Mouse (Mus musculus): Measurements from ENCODE around the gene Zzz3. TPM values are rescaled to one million over a fixed set of nuclear protein-coding genes. Genes with fewer than 3 reads are reported as not detected.

Zzz3 gene
- 12.6 and 12.7 TPM in 2 replicates for polyA plus RNA-seq (2012; rRNA removed)

DNA sequence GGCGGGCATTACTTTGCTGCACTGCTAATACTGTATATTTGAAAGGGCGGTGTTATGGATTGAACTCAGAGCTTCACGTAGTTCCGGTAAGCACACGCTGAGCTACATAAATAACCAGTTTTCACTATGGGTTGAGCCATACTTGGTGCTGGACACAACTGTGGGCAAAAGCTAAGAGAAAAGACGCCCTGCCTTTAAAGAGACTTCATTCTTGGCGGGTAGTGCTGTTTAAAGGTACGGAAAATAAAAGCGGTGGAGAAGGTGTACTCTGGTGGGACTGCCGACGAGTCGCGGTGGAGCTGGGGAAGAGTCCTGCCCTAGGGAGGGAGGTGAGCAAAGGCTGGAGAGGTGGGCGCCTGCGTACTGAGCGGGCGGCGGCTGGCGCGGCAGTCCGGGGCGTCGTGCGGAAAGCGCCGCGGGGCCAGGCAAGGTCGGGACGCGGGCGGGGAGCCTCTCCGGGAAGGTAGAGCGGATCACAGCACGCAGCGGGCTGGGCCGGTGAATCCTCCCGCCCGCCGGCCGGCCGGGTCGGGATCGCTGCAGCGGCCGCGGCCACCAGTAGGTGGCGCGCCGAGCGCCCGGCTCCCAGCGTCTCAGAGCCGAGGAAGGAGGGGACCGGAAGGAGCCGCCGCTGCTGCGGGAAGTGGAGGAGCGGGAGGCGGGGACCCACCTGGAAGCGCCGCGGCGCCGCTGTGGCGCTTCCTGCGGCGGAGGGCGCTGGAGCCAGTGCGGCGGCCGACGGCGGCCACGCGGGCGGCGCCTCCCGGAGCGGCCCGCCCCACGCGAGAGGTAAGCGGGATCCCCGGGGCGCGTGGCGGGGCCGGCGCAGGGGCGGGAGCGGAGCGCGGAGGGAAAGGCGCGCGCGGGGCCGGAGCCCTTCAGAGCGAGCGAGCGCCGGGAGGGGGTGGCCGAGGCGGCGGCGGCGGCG is at the start of gene Zzz3:
Zzz3 (plus strand) TSS at position 124 of the 928 bp plus-strand sequence.
- peaks cover 4% of the 10 kb centered on the region for H3K4me1 ChIP-seq (ENCODE audit: control insufficient read depth, insufficient read depth, low read length)

DNA sequence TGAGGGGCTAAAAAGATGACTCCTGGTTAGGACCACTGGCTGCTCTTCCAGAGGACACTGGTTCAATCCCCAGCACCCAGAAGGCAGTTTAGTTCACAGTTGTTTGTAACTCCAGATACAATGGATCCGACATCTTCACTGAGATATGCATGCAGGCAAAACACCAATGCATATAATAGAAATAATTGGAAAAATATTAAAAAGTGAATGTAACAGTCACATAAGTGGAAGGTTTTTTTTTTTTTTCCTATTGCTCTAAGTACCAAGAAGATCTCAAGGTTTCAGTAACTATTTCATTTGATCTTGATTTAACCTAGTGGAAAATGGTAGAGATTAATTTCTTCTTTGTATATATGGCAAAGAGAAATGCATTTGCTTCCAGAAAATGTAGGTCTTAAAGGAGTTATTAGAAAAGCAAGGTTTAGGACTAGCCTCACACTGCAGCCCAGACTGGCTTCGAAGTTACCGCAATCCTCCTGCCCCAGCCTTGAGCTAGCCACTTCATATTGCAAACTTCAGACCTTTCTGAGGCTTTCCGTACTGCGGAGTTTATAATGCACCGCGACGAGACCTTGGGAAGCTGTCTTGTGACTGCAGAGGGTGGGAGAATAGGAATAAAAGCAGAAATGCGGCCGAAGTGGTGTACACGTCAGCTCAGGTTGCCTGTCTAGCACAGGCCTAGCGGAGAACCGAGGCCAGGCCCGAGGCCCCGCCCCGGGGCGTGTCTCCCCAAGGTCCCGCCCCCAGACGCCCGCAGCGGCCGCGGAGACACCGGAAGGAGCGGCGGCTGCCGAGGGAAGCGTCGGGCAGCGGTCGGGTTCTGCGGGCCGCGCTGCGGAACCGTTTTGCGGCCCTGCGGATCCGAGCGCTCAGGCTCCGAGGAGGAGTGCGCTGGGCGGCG is 49.3 kb upstream of the Zzz3 start, which contains the start of gene Usp33:
Usp33 (plus strand) TSS at position 747 of the 901 bp plus-strand sequence.
- Histone ChIP-seq H3K27me3 (ENCODE audit: control insufficient read depth, insufficient read depth, low read length) (no peaks in the 10 kb centered on the region), H3K27ac (ENCODE audit: control insufficient read depth, insufficient read depth, low read depth, low read length) (peak within 1 kb of the TSS; percentile 29), H3K36me3 (ENCODE audit: control insufficient read depth, insufficient read depth, low read length) (no peaks in the 10 kb centered on the region), H3K4me3 (ENCODE audit: control insufficient read depth, low read depth, low read length) (peak within 1 kb of the TSS; percentile 79), H3K4me1 (ENCODE audit: control insufficient read depth, insufficient read depth, low read length) (peaks cover 4% of the 10 kb centered on the region)
- peak; percentile 71 for TF ChIP-seq POLR2A (IDR thresholded peaks at IDR 0.05; ENCODE audit: control insufficient read depth, low read depth, low read length)
- TF ChIP-seq CTCF (IDR thresholded peaks at IDR 0.05; ENCODE audit: control insufficient read depth, insufficient read depth, insufficient replicate concordance, low read depth, low read length): no peak

More for the DNA sequence above, at the start of gene Zzz3:
- H3K27me3 ChIP-seq (ENCODE audit: control insufficient read depth, insufficient read depth, low read length): no peaks in the 10 kb centered on the region
- peak; percentile 63 for TF ChIP-seq POLR2A (IDR thresholded peaks at IDR 0.05; ENCODE audit: control insufficient read depth, low read depth, low read length)
- TF ChIP-seq CTCF (IDR thresholded peaks at IDR 0.05; ENCODE audit: control insufficient read depth, insufficient read depth, insufficient replicate concordance, low read depth, low read length): peak; percentile 63
- H3K36me3 ChIP-seq (ENCODE audit: control insufficient read depth, insufficient read depth, low read length): no peaks in the 10 kb centered on the region; the same call in 1 of the 2 replicates
- H3K4me3 ChIP-seq (ENCODE audit: control insufficient read depth, low read depth, low read length): peak within 1 kb of the TSS; percentile 98
- peak within 1 kb of the TSS; percentile 100 for H3K27ac ChIP-seq (ENCODE audit: control insufficient read depth, insufficient read depth, low read depth, low read length)

GRCm38 (mm10) chr3:152346633-152347141 is 48.6 kb upstream of the Zzz3 start:
- TF ChIP-seq CTCF (IDR thresholded peaks at IDR 0.05; ENCODE audit: control insufficient read depth, insufficient read depth, insufficient replicate concordance, low read depth, low read length): no peak
- no peak for TF ChIP-seq POLR2A (IDR thresholded peaks at IDR 0.05; ENCODE audit: control insufficient read depth, low read depth, low read length)
- H3K4me1 ChIP-seq (ENCODE audit: control insufficient read depth, insufficient read depth, low read length): peaks cover 4% of the 10 kb centered on the region
- no peaks in the 10 kb centered on the region for H3K27me3 ChIP-seq (ENCODE audit: control insufficient read depth, insufficient read depth, low read length)
- H3K27ac ChIP-seq (ENCODE audit: control insufficient read depth, insufficient read depth, low read depth, low read length): peak overlapping the region; percentile 10
- no peaks in the 10 kb centered on the region for H3K36me3 ChIP-seq (ENCODE audit: control insufficient read depth, insufficient read depth, low read length)
- peak overlapping the region; percentile 79 for H3K4me3 ChIP-seq (ENCODE audit: control insufficient read depth, low read depth, low read length)

DNA sequence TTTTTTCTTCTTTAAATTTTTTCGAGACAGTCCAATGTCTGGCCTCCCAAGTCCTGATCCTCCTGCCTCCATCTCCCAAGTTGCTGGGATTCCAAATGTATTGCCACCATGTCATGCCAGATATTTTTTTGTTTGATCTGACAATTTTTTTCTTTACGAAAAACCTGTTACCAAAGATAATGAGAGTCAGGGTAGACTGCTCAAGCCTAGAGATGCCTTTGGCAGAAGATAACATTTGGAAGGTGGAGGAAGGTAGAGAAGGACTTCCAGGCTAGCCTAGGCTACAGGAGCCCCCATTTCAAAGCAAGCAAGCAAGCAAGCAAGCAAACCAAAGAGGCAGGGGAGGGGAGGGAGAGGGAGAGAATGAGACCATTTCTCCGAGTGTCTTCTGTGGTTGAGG is 48.0 kb upstream of the Zzz3 start:
- H3K27ac ChIP-seq (ENCODE audit: control insufficient read depth, insufficient read depth, low read depth, low read length): no peak overlapping the region
- TF ChIP-seq CTCF (IDR thresholded peaks at IDR 0.05; ENCODE audit: control insufficient read depth, insufficient read depth, insufficient replicate concordance, low read depth, low read length) (no peak), POLR2A (IDR thresholded peaks at IDR 0.05; ENCODE audit: control insufficient read depth, low read depth, low read length) (no peak)

GRCm38 (mm10) chr3:152348011-152348830 is 47.1 kb upstream of the Zzz3 start:
- Histone ChIP-seq H3K4me3 (ENCODE audit: control insufficient read depth, low read depth, low read length) (no peak overlapping the region), H3K27me3 (ENCODE audit: control insufficient read depth, insufficient read depth, low read length) (no peaks in the 10 kb centered on the region), H3K27ac (ENCODE audit: control insufficient read depth, insufficient read depth, low read depth, low read length) (no peak overlapping the region), H3K36me3 (ENCODE audit: control insufficient read depth, insufficient read depth, low read length) (no peaks in the 10 kb centered on the region), H3K4me1 (ENCODE audit: control insufficient read depth, insufficient read depth, low read length) (peaks cover 4% of the 10 kb centered on the region)
- TF ChIP-seq CTCF (IDR thresholded peaks at IDR 0.05; ENCODE audit: control insufficient read depth, insufficient read depth, insufficient replicate concordance, low read depth, low read length) (no peak), POLR2A (IDR thresholded peaks at IDR 0.05; ENCODE audit: control insufficient read depth, low read depth, low read length) (no peak)

More for the DNA sequence above, 48.0 kb upstream of the Zzz3 start:
- Histone ChIP-seq H3K4me1 (ENCODE audit: control insufficient read depth, insufficient read depth, low read length) (peaks cover 4% of the 10 kb centered on the region), H3K36me3 (ENCODE audit: control insufficient read depth, insufficient read depth, low read length) (no peaks in the 10 kb centered on the region), H3K27me3 (ENCODE audit: control insufficient read depth, insufficient read depth, low read length) (no peaks in the 10 kb centered on the region), H3K4me3 (ENCODE audit: control insufficient read depth, low read depth, low read length) (peak overlapping the region; percentile 79; the same call in 1 of the 2 replicates)

DNA sequence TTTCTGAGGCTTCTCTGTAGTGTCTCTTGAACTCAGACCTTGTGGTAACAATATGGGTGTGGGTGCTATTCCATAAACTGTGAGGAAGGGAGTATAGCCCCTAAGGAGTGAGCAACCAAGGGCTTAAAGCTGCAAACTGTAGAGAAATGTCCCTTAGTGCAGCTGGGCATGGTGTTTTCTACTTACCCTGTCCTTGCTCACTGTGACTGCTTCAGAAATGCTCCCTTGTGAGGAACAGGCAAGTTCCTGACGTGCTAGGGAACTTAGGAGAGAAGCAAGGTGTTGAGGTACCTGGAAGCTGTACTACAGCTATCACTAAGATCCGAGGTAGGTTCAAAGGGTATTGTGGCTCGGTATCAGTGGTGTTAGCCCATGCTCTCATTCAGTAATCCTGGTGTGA is 44.8 kb upstream of the Zzz3 start:
- Histone ChIP-seq H3K27me3 (ENCODE audit: control insufficient read depth, insufficient read depth, low read length) (no peaks in the 10 kb centered on the region), H3K4me3 (ENCODE audit: control insufficient read depth, low read depth, low read length) (no peak overlapping the region), H3K36me3 (ENCODE audit: control insufficient read depth, insufficient read depth, low read length) (no peaks in the 10 kb centered on the region), H3K4me1 (ENCODE audit: control insufficient read depth, insufficient read depth, low read length) (peaks cover 4% of the 10 kb centered on the region), H3K27ac (ENCODE audit: control insufficient read depth, insufficient read depth, low read depth, low read length) (no peak overlapping the region)
- no peak for TF ChIP-seq CTCF (IDR thresholded peaks at IDR 0.05; ENCODE audit: control insufficient read depth, insufficient read depth, insufficient replicate concordance, low read depth, low read length)
- no peak for TF ChIP-seq POLR2A (IDR thresholded peaks at IDR 0.05; ENCODE audit: control insufficient read depth, low read depth, low read length)
